Mouse (Mus musculus) MEL (cell line): ENCODE measurements around the gene Clcn3. TPM values are rescaled to one million over a fixed set of nuclear protein-coding genes. Genes with fewer than 3 reads are reported as not detected.

Experiments
- DNase-seq: peaks from one replicate; pipeline ENCODE4 v3.0.0; 2011; ENCODE audit warnings: low read depth, low spot score
- H3K27ac ChIP-seq: 2 replicates; pipeline ENCODE4 v1.5.1; 2012; ENCODE audit warnings: low read depth, mild to moderate bottlenecking, control low read depth, low read length, moderate library complexity; ENCODE audit not compliant: control insufficient read depth
- H3K27me3 ChIP-seq, 2 experiments: fragments of 150-350 bp in 1 of 2; sonication (generic) in 1 of 2; 2 replicates each; pipeline ENCODE4 v1.6.1; 2012; ENCODE audit warnings: low read length in 2 of 2, mild to moderate bottlenecking in 2 of 2, improper control_type of control experiment in 1 of 2, moderate library complexity in 1 of 2; ENCODE audit not compliant: insufficient read depth in 2 of 2, control insufficient read depth in 1 of 2
- H3K36me3 ChIP-seq, 2 experiments: 2 replicates each; pipeline ENCODE4 v1.6.1; 2012 to 2014; ENCODE audit warnings: low read length in 2 of 2, improper control_type of control experiment in 1 of 2, inconsistent platforms in 1 of 2, mild to moderate bottlenecking in 1 of 2; ENCODE audit not compliant: insufficient read depth in 2 of 2, control insufficient read depth in 1 of 2
- H3K4me1 ChIP-seq, 2 experiments: fragments of 150-350 bp in 1 of 2; sonication (generic) in 1 of 2; 2 replicates each; pipeline ENCODE4 v1.6.1; 2012; ENCODE audit warnings: low read length in 2 of 2, improper control_type of control experiment in 1 of 2, mild to moderate bottlenecking in 1 of 2; ENCODE audit not compliant: insufficient read depth in 2 of 2, control insufficient read depth in 1 of 2
- H3K4me3 ChIP-seq, 2 experiments: fragments of 150-350 bp in 1 of 2; sonication (generic) in 1 of 2; 2 replicates each; pipeline ENCODE4 v1.5.1; 2012; ENCODE audit warnings: low read depth in 2 of 2, low read length in 2 of 2, mild to moderate bottlenecking in 2 of 2, moderate library complexity in 2 of 2, control low read depth in 1 of 2, improper control_type of control experiment in 1 of 2; ENCODE audit not compliant: control insufficient read depth in 1 of 2, insufficient read depth in 1 of 2
- H3K79me2 ChIP-seq: 2 replicates; pipeline ENCODE4 v1.6.1; 2012; ENCODE audit warnings: mild to moderate bottlenecking, low read length, moderate library complexity; ENCODE audit not compliant: control insufficient read depth, poor library complexity, insufficient read depth
- H3K9ac ChIP-seq: 2 replicates; pipeline ENCODE4 v1.6.1; 2012; ENCODE audit warnings: low read depth, mild to moderate bottlenecking, control low read depth, low read length, moderate library complexity; ENCODE audit not compliant: control insufficient read depth, poor library complexity, severe bottlenecking
- H3K9me3 ChIP-seq: fragments of 150-350 bp; sonication (generic); replicated peaks from 2 replicates; pipeline ENCODE4 v1.6.1; 2012; ENCODE audit warnings: mild to moderate bottlenecking, low read length, improper control_type of control experiment, moderate library complexity; ENCODE audit not compliant: insufficient read depth
- BHLHE40 ChIP-seq: IDR thresholded peaks from 2 replicates; pipeline ENCODE4 v1.6.1; 2012; ENCODE audit warnings: low read depth, mild to moderate bottlenecking, inconsistent platforms, low read length, improper control_type of control experiment, borderline replicate concordance
- CHD1 ChIP-seq: IDR thresholded peaks from 2 replicates; pipeline ENCODE4 v1.6.1; 2012; ENCODE audit warnings: low read depth, mild to moderate bottlenecking, inconsistent platforms, low read length, improper control_type of control experiment
- CHD2 ChIP-seq: IDR thresholded peaks from 2 replicates; pipeline ENCODE4 v1.6.1; 2011; ENCODE audit warnings: low read length, improper control_type of control experiment
- E2F4 ChIP-seq: IDR thresholded peaks from 2 replicates; pipeline ENCODE4 v1.6.1; 2011; ENCODE audit warnings: low read depth, low read length, improper control_type of control experiment, borderline replicate concordance
- ELF1 ChIP-seq: IDR thresholded peaks from 2 replicates; pipeline ENCODE4 v1.6.1; 2014; ENCODE audit warnings: low read depth, mild to moderate bottlenecking, inconsistent platforms, low read length, improper control_type of control experiment, moderate library complexity
- ETS1 ChIP-seq: IDR thresholded peaks from 2 replicates; pipeline ENCODE4 v1.6.1; 2012; ENCODE audit warnings: low read depth, mild to moderate bottlenecking, inconsistent platforms, low read length, improper control_type of control experiment, moderate library complexity
- GABPA ChIP-seq: IDR thresholded peaks from 2 replicates; pipeline ENCODE4 v1.6.1; 2012; ENCODE audit warnings: low read depth, mild to moderate bottlenecking, inconsistent platforms, low read length, improper control_type of control experiment, moderate library complexity
- GATA1 ChIP-seq: IDR thresholded peaks from 2 replicates; pipeline ENCODE4 v1.6.1; 2011; ENCODE audit warnings: low read depth, low read length, improper control_type of control experiment
- HCFC1 ChIP-seq: IDR thresholded peaks from 2 replicates; pipeline ENCODE4 v1.6.1; 2012; ENCODE audit warnings: low read depth, mild to moderate bottlenecking, inconsistent platforms, low read length, improper control_type of control experiment, moderate library complexity
- JUND ChIP-seq: IDR thresholded peaks from 2 replicates; pipeline ENCODE4 v1.6.1; 2011; ENCODE audit warnings: low read depth, mild to moderate bottlenecking, improper control_type of control experiment, low read length
- KAT2A ChIP-seq: conservative IDR thresholded peaks from 2 replicates; pipeline ENCODE4 v1.6.1; 2012; ENCODE audit warnings: low read depth, low read length, improper control_type of control experiment, inconsistent platforms
- MAFK ChIP-seq: IDR thresholded peaks from 2 replicates; pipeline ENCODE4 v1.6.1; 2011; ENCODE audit warnings: low read depth, mild to moderate bottlenecking, low read length, improper control_type of control experiment, borderline replicate concordance
- MAX ChIP-seq: IDR thresholded peaks from 2 replicates; pipeline ENCODE4 v1.6.1; 2011; ENCODE audit warnings: low read length, improper control_type of control experiment
- MEF2A ChIP-seq: IDR thresholded peaks from 2 replicates; pipeline ENCODE4 v1.6.1; 2014; ENCODE audit warnings: low read depth, mild to moderate bottlenecking, inconsistent platforms, low read length, improper control_type of control experiment; ENCODE audit not compliant: poor library complexity, insufficient replicate concordance, severe bottlenecking; ENCODE audit errors: extremely low read depth
- MYB ChIP-seq: IDR thresholded peaks from 2 replicates; pipeline ENCODE4 v1.6.1; 2011; ENCODE audit warnings: mild to moderate bottlenecking, low read depth, low read length, improper control_type of control experiment
- MYC ChIP-seq: IDR thresholded peaks from 2 replicates; pipeline ENCODE4 v1.6.1; 2011; ENCODE audit warnings: low read depth, mild to moderate bottlenecking, low read length, improper control_type of control experiment, moderate library complexity
- NRF1 ChIP-seq: IDR thresholded peaks from 2 replicates; pipeline ENCODE4 v1.6.1; 2014; ENCODE audit warnings: low read depth, mild to moderate bottlenecking, inconsistent platforms, low read length, improper control_type of control experiment, moderate library complexity; ENCODE audit not compliant: poor library complexity, insufficient read depth, severe bottlenecking
- POLR2AphosphoS2 ChIP-seq: IDR thresholded peaks from 2 replicates; pipeline ENCODE4 v1.6.1; 2011; ENCODE audit warnings: low read length, improper control_type of control experiment
- POLR2AphosphoS5 ChIP-seq: IDR thresholded peaks from 2 replicates; pipeline ENCODE4 v1.6.1; 2012; ENCODE audit warnings: low read depth, borderline replicate concordance, mild to moderate bottlenecking, inconsistent platforms, low read length, moderate library complexity, mixed read lengths
- RCOR1 ChIP-seq: IDR thresholded peaks from 2 replicates; pipeline ENCODE4 v1.6.1; 2012; ENCODE audit warnings: low read depth, mild to moderate bottlenecking, inconsistent platforms, low read length, improper control_type of control experiment
- SMC3 ChIP-seq: IDR thresholded peaks from 2 replicates; pipeline ENCODE4 v1.6.1; 2011; ENCODE audit warnings: low read depth, low read length, improper control_type of control experiment
- TAL1 ChIP-seq: IDR thresholded peaks from 2 replicates; pipeline ENCODE4 v1.6.1; 2012; ENCODE audit warnings: mild to moderate bottlenecking, inconsistent platforms, low read length, moderate library complexity, mixed read lengths
- TBP ChIP-seq: IDR thresholded peaks from 2 replicates; pipeline ENCODE4 v1.8.0; 2011; ENCODE audit warnings: low read depth, low read length, improper control_type of control experiment
- TCF12 ChIP-seq: IDR thresholded peaks from 2 replicates; pipeline ENCODE4 v1.6.1; 2014; ENCODE audit warnings: low read depth, mild to moderate bottlenecking, inconsistent platforms, low read length, improper control_type of control experiment, moderate library complexity
- UBTF ChIP-seq: IDR thresholded peaks from 2 replicates; pipeline ENCODE4 v1.6.1; 2012; ENCODE audit warnings: low read depth, mild to moderate bottlenecking, inconsistent platforms, low read length, improper control_type of control experiment, moderate library complexity, borderline replicate concordance; ENCODE audit not compliant: insufficient read depth
- USF1 ChIP-seq: IDR thresholded peaks from 2 replicates; pipeline ENCODE4 v1.6.1; 2014; ENCODE audit warnings: low read depth, mild to moderate bottlenecking, inconsistent platforms, low read length, improper control_type of control experiment, moderate library complexity
- USF2 ChIP-seq, 2 experiments: IDR thresholded peaks; 2 replicates each; pipeline ENCODE4 v1.6.1; 2011 to 2012; ENCODE audit warnings: improper control_type of control experiment in 2 of 2, low read length in 2 of 2, borderline replicate concordance in 1 of 2, inconsistent platforms in 1 of 2, low read depth in 1 of 2, mild to moderate bottlenecking in 1 of 2; ENCODE audit not compliant: insufficient read depth in 1 of 2
- ZKSCAN1 ChIP-seq: IDR thresholded peaks from 2 replicates; pipeline ENCODE4 v1.6.1; 2012; ENCODE audit warnings: low read depth, mild to moderate bottlenecking, inconsistent platforms, low read length, improper control_type of control experiment, moderate library complexity
- ZNF384 ChIP-seq: IDR thresholded peaks from 2 replicates; pipeline ENCODE4 v1.6.1; 2012; ENCODE audit warnings: low read depth, mild to moderate bottlenecking, inconsistent platforms, low read length, improper control_type of control experiment
- polyA plus RNA-seq, 2 experiments: library from polyadenylated mRNA; stranded (reverse) in 1 of 2; unstranded in 1 of 2; fragments of >175 nt in 1 of 2; fragments of >200 nt in 1 of 2; gene quantifications; 2 replicates each; pipeline versions ENCODE4 v1.2.1 to v1.2.4; 2012; ENCODE audit warnings: low replicate concordance in 2 of 2, low read depth in 1 of 2; ENCODE audit not compliant: insufficient read length in 2 of 2, insufficient read depth in 1 of 2, missing spikeins in 1 of 2
- total RNA-seq: library from RNA; depleted of rRNA; stranded (reverse); fragments of 300-350 nt; gene quantifications from 2 replicates; pipeline ENCODE4 v1.2.3, GENCODE M21; 2012

The Clcn3 gene
- total and polyA plus RNA-seq, 3 experiments: 28.8 to 65.6 (median 33.0) TPM

GRCm38 (mm10) chr8:60952803-60953202 lies 30.3 kb downstream of the Clcn3 start (continued):
- TF ChIP-seq BHLHE40: no peak
- TF ChIP-seq, all 39 proteins: peak for 9

GRCm38 (mm10) chr8:60951757-60952156 lies 31.3 kb downstream of the Clcn3 start:
- H3K27me3 ChIP-seq: no peaks in the 10 kb centered on the region
- no peaks in the 10 kb centered on the region for H3K9me3 ChIP-seq
- TF ChIP-seq MAFK (no peak), UBTF (no peak), USF1 (peak; percentile 55; the same call in 1 of the 2 replicates), ZNF384 (peak; percentile 79), RCOR1 (no peak), MEF2A (no peak), MYC (no peak), CHD2 (no peak), MYB (no peak), USF2 (IDR thresholded peaks at IDR 0.05; ENCODE audit: borderline replicate concordance in 1 of 2, insufficient read depth in 1 of 2, low read depth in 1 of 2, low read length in 2 of 2) (no peak), MAX (no peak), HCFC1 (no peak), TBP (no peak), TAL1 (no peak), POLR2AphosphoS5 (no peak)
- TF ChIP-seq, all 39 proteins: peak for 2
- Histone ChIP-seq H3K36me3 (peaks cover 0 to 49% of the 10 kb centered on the region in 2 experiments; a peak in 3 of 4 replicates), H3K27ac (no peak overlapping the region), H3K4me3 (peak overlapping the region in 1 of 2 experiments; percentile 84; a peak in 1 of 4 replicates), H3K4me1 (peaks cover 24 to 31% of the 10 kb centered on the region in 2 experiments), H3K79me2 (peaks cover 46% of the 10 kb centered on the region), H3K9ac (no peak overlapping the region; the same call in 1 of the 2 replicates)
- DNase-seq: no peak

GRCm38 (mm10) chr8:60951271-60951670 lies 31.8 kb downstream of the Clcn3 start:
- H3K36me3 ChIP-seq: peaks cover 0 to 45% of the 10 kb centered on the region in 2 experiments
- H3K4me3 ChIP-seq: no peak overlapping the region
- H3K27ac ChIP-seq: no peak overlapping the region
- no peak for TF ChIP-seq SMC3
- no peak for TF ChIP-seq ETS1
- TF ChIP-seq KAT2A: no peak
- TF ChIP-seq CHD2: no peak
- no peak for TF ChIP-seq MYB
- TF ChIP-seq ELF1: no peak
- no peak for TF ChIP-seq JUND
- TF ChIP-seq E2F4: no peak
- no peak for TF ChIP-seq ZNF384
- no peak for TF ChIP-seq POLR2AphosphoS2
- TF ChIP-seq TAL1: no peak
- no peak for TF ChIP-seq NRF1
- TF ChIP-seq CHD1: no peak
- TF ChIP-seq TCF12: no peak
- TF ChIP-seq GATA1: no peak
- TF ChIP-seq MYC: no peak
- TF ChIP-seq USF2 (IDR thresholded peaks at IDR 0.05; ENCODE audit: borderline replicate concordance in 1 of 2, insufficient read depth in 1 of 2, low read depth in 1 of 2, low read length in 2 of 2): no peak
- no peak for TF ChIP-seq GABPA
- no peak for TF ChIP-seq ZKSCAN1
- peaks cover 42% of the 10 kb centered on the region for H3K79me2 ChIP-seq
- H3K9ac ChIP-seq: no peak overlapping the region
- no peaks in the 10 kb centered on the region for H3K27me3 ChIP-seq
- DNase-seq: no peak
- H3K9me3 ChIP-seq: no peaks in the 10 kb centered on the region
- H3K4me1 ChIP-seq: peaks cover 19 to 26% of the 10 kb centered on the region in 2 experiments
